Mouse (Mus musculus) stomach, postnatal 0 days (tissue): ENCODE results near the gene Idnk. TPM values are rescaled to one million over a fixed set of nuclear protein-coding genes. Genes with fewer than 3 reads are reported as not detected.

Experiments
- ATAC-seq: fragments of 200-750 bp; cut with Nextera tagmentation; 2 replicates; pipeline ENCODE4 v1.8.0; 2017; ENCODE audit not compliant: low FRiP score, low TSS enrichment
- DNase-seq: peaks from one replicate; pipeline ENCODE4 v3.0.0-alpha.2; 2016; ENCODE audit warnings: low spot score
- H3K27ac ChIP-seq: fragments of 300-500 bp; sonication (generic); replicated peaks from 2 replicates; pipeline ENCODE4 v1.5.1; 2014; ENCODE audit warnings: mild to moderate bottlenecking, control low read depth
- H3K27me3 ChIP-seq: fragments of 300-500 bp; sonication (generic); 2 replicates; pipeline ENCODE4 v1.6.1; 2014; ENCODE audit warnings: low read length; ENCODE audit not compliant: control insufficient read depth, insufficient read depth
- H3K36me3 ChIP-seq: fragments of 300-500 bp; sonication (generic); 2 replicates; pipeline ENCODE4 v1.6.1; 2014; ENCODE audit warnings: low read length, mixed read lengths; ENCODE audit not compliant: control insufficient read depth, insufficient read depth
- H3K4me1 ChIP-seq: fragments of 300-500 bp; sonication (generic); replicated peaks from 2 replicates; pipeline ENCODE4 v1.6.1; 2014; ENCODE audit warnings: antibody characterized with exemption; ENCODE audit not compliant: control insufficient read depth, insufficient read depth
- H3K4me2 ChIP-seq: fragments of 300-500 bp; sonication (generic); replicated peaks from 2 replicates; pipeline ENCODE4 v1.6.1; 2014; ENCODE audit warnings: low read depth, mild to moderate bottlenecking, control low read depth, moderate library complexity
- H3K4me3 ChIP-seq: fragments of 300-500 bp; sonication (generic); 2 replicates; pipeline ENCODE4 v1.5.1; 2014; ENCODE audit warnings: low read depth, low read length, control low read depth
- H3K9ac ChIP-seq: fragments of 300-500 bp; sonication (generic); 2 replicates; pipeline ENCODE4 v1.6.1; 2014; ENCODE audit warnings: mild to moderate bottlenecking, low read length, control low read depth, mixed read lengths
- H3K9me3 ChIP-seq: fragments of 300-500 bp; sonication (generic); 2 replicates; pipeline ENCODE4 v1.6.1; 2016; ENCODE audit warnings: low read length; ENCODE audit not compliant: control insufficient read depth
- CTCF ChIP-seq: IDR thresholded peaks from 2 replicates; pipeline ENCODE4 v1.5.1; 2016; ENCODE audit warnings: antibody characterized with exemption, low read depth, mild to moderate bottlenecking, moderate library complexity
- EP300 ChIP-seq: optimal IDR thresholded peaks from 2 replicates; pipeline ENCODE3; 2016; ENCODE audit warnings: antibody characterized with exemption
- WGBS: fragments of 180-500 bp; shearing (Covaris S2); extraction: QIAGEN DNeasy Blood & Tissue Kit; methylation state at CpG from one replicate; pipeline ENCODE4 v1.1.7; 2014; 5-methylcytosine and 5-hydroxymethylcytosine counted together
- polyA plus RNA-seq: library from polyadenylated mRNA; unstranded; fragments of >200 nt; fragmentation: Nextera tagmentation; extraction: Ambion mirVana; gene quantifications from 2 replicates; pipeline ENCODE4 v1.2.1, GENCODE M21; 2015

The Idnk gene
- polyA plus RNA-seq, 1 experiment from 2014 or later, result 35.0 TPM

- Histone ChIP-seq H3K27ac (no peak overlapping the region), H3K36me3 (no peaks in the 10 kb centered on the region), H3K4me2 (no peak overlapping the region), H3K4me1 (no peaks in the 10 kb centered on the region), H3K9me3 (no peaks in the 10 kb centered on the region), H3K27me3 (no peaks in the 10 kb centered on the region), H3K9ac (no peak overlapping the region), H3K4me3 (no peak overlapping the region)
- 83% methylated on average over 6 of the region's 6 CpGs for WGBS
- DNase-seq (no peak), ATAC-seq (no peak)
- TF ChIP-seq EP300, result no peak
- TF ChIP-seq CTCF, result no peak
These were observed 43.9 kb downstream of the Idnk start for GRCm38 (mm10) chr13:58201343-58201742.

- Histone ChIP-seq H3K9me3 (no peaks in the 10 kb centered on the region), H3K4me2 (no peak overlapping the region), H3K9ac (no peak overlapping the region), H3K27ac (no peak overlapping the region), H3K4me1 (no peaks in the 10 kb centered on the region), H3K36me3 (no peaks in the 10 kb centered on the region), H3K27me3 (no peaks in the 10 kb centered on the region), H3K4me3 (no peak overlapping the region)
- DNase-seq, result no peak
- no peak for ATAC-seq
- WGBS, result 91% methylated on average over 3 of the region's 3 CpGs
- TF ChIP-seq CTCF, result no peak
- no peak for TF ChIP-seq EP300
These were observed 44.5 kb downstream of the Idnk start for GRCm38 (mm10) chr13:58201908-58202307.

- no peaks in the 10 kb centered on the region for H3K4me1 ChIP-seq
- H3K9ac ChIP-seq, result no peak overlapping the region
- no peak for TF ChIP-seq EP300
- no peak for TF ChIP-seq CTCF
- no peaks in the 10 kb centered on the region for H3K9me3 ChIP-seq
- no peak overlapping the region for H3K4me2 ChIP-seq
- H3K27me3 ChIP-seq, result no peaks in the 10 kb centered on the region
- ATAC-seq (no peak), DNase-seq (no peak)
- no peaks in the 10 kb centered on the region for H3K36me3 ChIP-seq
- no peak overlapping the region for H3K4me3 ChIP-seq
- no peak overlapping the region for H3K27ac ChIP-seq
- 96% methylated on average over 1 of the region's 1 CpGs for WGBS
These were observed 45.5 kb downstream of the Idnk start for GRCm38 (mm10) chr13:58202903-58203302.

GRCm38 (mm10) chr13:58204202-58204601, 46.8 kb downstream of the Idnk start:
- ATAC-seq (no peak), DNase-seq (no peak)
- no peaks in the 10 kb centered on the region for H3K27me3 ChIP-seq
- no peak overlapping the region for H3K4me3 ChIP-seq
- no peak overlapping the region for H3K27ac ChIP-seq
- TF ChIP-seq CTCF, result no peak
- TF ChIP-seq EP300, result no peak
- no peaks in the 10 kb centered on the region for H3K4me1 ChIP-seq
- H3K9me3 ChIP-seq, result no peaks in the 10 kb centered on the region
- no peak overlapping the region for H3K4me2 ChIP-seq
- H3K9ac ChIP-seq, result no peak overlapping the region
- 94% methylated on average over 3 of the region's 3 CpGs for WGBS
- no peaks in the 10 kb centered on the region for H3K36me3 ChIP-seq

- Histone ChIP-seq H3K4me1 (0 out of 2 replicates have a peak, but pooled peaks cover 3% of the 10 kb centered on the region), H3K27ac (no peak overlapping the region), H3K4me3 (no peak overlapping the region), H3K36me3 (no peaks in the 10 kb centered on the region), H3K27me3 (no peaks in the 10 kb centered on the region), H3K9me3 (no peaks in the 10 kb centered on the region), H3K9ac (no peak overlapping the region), H3K4me2 (no peak overlapping the region)
- 54% methylated on average over 4 of the region's 4 CpGs for WGBS
- TF ChIP-seq EP300, result no peak
- no peak for TF ChIP-seq CTCF
- ATAC-seq, result no peak
- DNase-seq, result no peak
These were observed 47.5 kb downstream of the Idnk start for GRCm38 (mm10) chr13:58204986-58205385.

GRCm38 (mm10) chr13:58206084-58206483, 48.6 kb downstream of the Idnk start:
- no peak for DNase-seq
- H3K27me3 ChIP-seq, result no peaks in the 10 kb centered on the region
- H3K27ac ChIP-seq, result no peak overlapping the region
- 0 out of 2 replicates have a peak, but pooled peaks cover 3% of the 10 kb centered on the region for H3K4me1 ChIP-seq
- H3K36me3 ChIP-seq, result no peaks in the 10 kb centered on the region
- H3K9ac ChIP-seq, result no peak overlapping the region
- no peak for ATAC-seq
- H3K4me3 ChIP-seq, result no peak overlapping the region
- H3K9me3 ChIP-seq, result no peaks in the 10 kb centered on the region
- no peak overlapping the region for H3K4me2 ChIP-seq
- 76% methylated on average over 4 of the region's 4 CpGs for WGBS
- TF ChIP-seq EP300, result no peak
- no peak for TF ChIP-seq CTCF
